19 mouse cellular contexts compared by ENCODE assay signal in genomic region chr7:123276568-123276967, GRCm38 (mm10).
"Had no signal": no experiment of that assay in that cellular context is flagged by ENCODE, and none has a peak within 500 bp of the region (broad histone marks: within the 10 kb centered on the region; RNA-seq: fewer than 3 reads in every experiment).

No protein-coding gene starts in this region.

- H3K9me3 ChIP-seq: liver, embryonic 15.5 days; lung, embryonic 15.5 days; megakaryocyte, embryonic 14.5 days; midbrain, embryonic 13.5 days; midbrain, embryonic 15.5 days; neural tube, embryonic 12.5 days; stomach, embryonic 15.5 days had no signal

- ATAC-seq: liver, postnatal 0 days; lung, postnatal 0 days; midbrain, embryonic 13.5 days; midbrain, embryonic 15.5 days had no signal

- DNase-seq: liver, postnatal 0 days; lung, adult 2 months; lung, postnatal 14 days; lung, postnatal 36 days; right cerebral cortex, postnatal 25 days; thymus, adult 2 months; thymus, postnatal 25 days; thymus, postnatal 4 days had no signal

- H3K27me3 ChIP-seq: liver, embryonic 15.5 days; lung, embryonic 15.5 days; megakaryocyte, embryonic 14.5 days; midbrain, embryonic 13.5 days; midbrain, embryonic 15.5 days; neural tube, embryonic 12.5 days; stomach, embryonic 15.5 days had no signal

- H3K9ac ChIP-seq: liver, embryonic 15.5 days; liver, postnatal 0 days; lung, embryonic 15.5 days; midbrain, embryonic 13.5 days; midbrain, embryonic 15.5 days; neural tube, embryonic 12.5 days; stomach, embryonic 15.5 days had no signal

- H3K36me3 ChIP-seq: midbrain, embryonic 15.5 days had no signal

- H3K4me2 ChIP-seq: liver, embryonic 15.5 days; lung, embryonic 15.5 days; midbrain, embryonic 11.5 days; midbrain, embryonic 13.5 days; midbrain, embryonic 15.5 days; neural tube, embryonic 12.5 days; stomach, embryonic 15.5 days had no signal

- H3K4me1 ChIP-seq: liver, embryonic 15.5 days; lung, embryonic 15.5 days; megakaryocyte, embryonic 14.5 days; midbrain, embryonic 15.5 days; neural tube, embryonic 12.5 days; stomach, embryonic 15.5 days had no signal

- H3K4me3 ChIP-seq: liver, embryonic 15.5 days; lung, embryonic 15.5 days; megakaryocyte, embryonic 14.5 days; midbrain, embryonic 13.5 days; midbrain, embryonic 15.5 days; neural tube, embryonic 12.5 days; stomach, embryonic 15.5 days had no signal

- H3K27ac ChIP-seq: liver, embryonic 15.5 days; lung, embryonic 15.5 days; macrophage; midbrain, embryonic 13.5 days; midbrain, embryonic 15.5 days; neural tube, embryonic 12.5 days; stomach, embryonic 15.5 days; stomach, postnatal 0 days had no signal
